Mouse (Mus musculus): ENCODE data around the gene Camk1d. TPM values are rescaled to one million over a fixed set of nuclear protein-coding genes. Genes with fewer than 3 reads are reported as not detected.

Gene Camk1d
- total and polyA plus RNA-seq, 3 experiments, result 2.6 to 10.8 (median 6.8) TPM

- ATAC-seq (ENCODE audit: extremely low read depth, insufficient number of reproducible peaks, low FRiP score, poor library complexity, severe bottlenecking), result no peak
- peaks cover 2% of the 10 kb centered on the region; the same call in 1 of the 2 replicates for H3K27me3 ChIP-seq (ENCODE audit: insufficient read depth, low read length)
- DNase-seq (ENCODE audit: low spot score), result no peak
- TF ChIP-seq CTCF (IDR thresholded peaks at IDR 0.05; ENCODE audit: low read depth, low read length) (no peak), GATA1 (IDR thresholded peaks at IDR 0.05; ENCODE audit: borderline replicate concordance, low read length) (no peak), TAL1 (conservative IDR thresholded peaks at IDR 0.05; ENCODE audit: low read depth, low read length) (no peak), GATA2 (IDR thresholded peaks at IDR 0.05; ENCODE audit: borderline replicate concordance, low read depth, low read length) (no peak), POLR2AphosphoS5 (IDR thresholded peaks at IDR 0.05; ENCODE audit: insufficient replicate concordance, low read depth, low read length) (no peak)
- H3K4me1 ChIP-seq (ENCODE audit: insufficient read depth, low read depth, low read length), result no peaks in the 10 kb centered on the region
- no peaks in the 10 kb centered on the region for H3K9me3 ChIP-seq (replicated peaks)
- H3K36me3 ChIP-seq (replicated peaks), result no peaks in the 10 kb centered on the region
- H3K4me3 ChIP-seq (ENCODE audit: low read depth, low read length), result no peak overlapping the region
Observed at GRCm38 (mm10) chr2:5702370-5702769, 11.9 kb downstream of the Camk1d start.

GRCm38 (mm10) chr2:5700931-5701330 lies 13.4 kb downstream of the Camk1d start:
- Histone ChIP-seq H3K9me3 (replicated peaks) (no peaks in the 10 kb centered on the region), H3K4me1 (ENCODE audit: insufficient read depth, low read depth, low read length) (no peaks in the 10 kb centered on the region), H3K27me3 (ENCODE audit: insufficient read depth, low read length) (peaks cover 2% of the 10 kb centered on the region; the same call in 1 of the 2 replicates), H3K36me3 (replicated peaks) (no peaks in the 10 kb centered on the region), H3K4me3 (ENCODE audit: low read depth, low read length) (no peak overlapping the region)
- ATAC-seq (ENCODE audit: extremely low read depth, insufficient number of reproducible peaks, low FRiP score, poor library complexity, severe bottlenecking), result peak; percentile 57
- TF ChIP-seq CTCF (IDR thresholded peaks at IDR 0.05; ENCODE audit: low read depth, low read length) (no peak), GATA2 (IDR thresholded peaks at IDR 0.05; ENCODE audit: borderline replicate concordance, low read depth, low read length) (no peak), GATA1 (IDR thresholded peaks at IDR 0.05; ENCODE audit: borderline replicate concordance, low read length) (no peak), POLR2AphosphoS5 (IDR thresholded peaks at IDR 0.05; ENCODE audit: insufficient replicate concordance, low read depth, low read length) (no peak), TAL1 (conservative IDR thresholded peaks at IDR 0.05; ENCODE audit: low read depth, low read length) (no peak)
- no peak for DNase-seq (ENCODE audit: low spot score)

- no peaks in the 10 kb centered on the region for H3K4me1 ChIP-seq (ENCODE audit: insufficient read depth, low read depth, low read length)
- no peak for ATAC-seq (ENCODE audit: extremely low read depth, insufficient number of reproducible peaks, low FRiP score, poor library complexity, severe bottlenecking)
- no peak overlapping the region for H3K4me3 ChIP-seq (ENCODE audit: low read depth, low read length)
- H3K36me3 ChIP-seq (replicated peaks), result no peaks in the 10 kb centered on the region
- peaks cover 2% of the 10 kb centered on the region; the same call in 1 of the 2 replicates for H3K27me3 ChIP-seq (ENCODE audit: insufficient read depth, low read length)
- TF ChIP-seq GATA1 (IDR thresholded peaks at IDR 0.05; ENCODE audit: borderline replicate concordance, low read length) (no peak), GATA2 (IDR thresholded peaks at IDR 0.05; ENCODE audit: borderline replicate concordance, low read depth, low read length) (no peak), CTCF (IDR thresholded peaks at IDR 0.05; ENCODE audit: low read depth, low read length) (no peak), POLR2AphosphoS5 (IDR thresholded peaks at IDR 0.05; ENCODE audit: insufficient replicate concordance, low read depth, low read length) (no peak), TAL1 (conservative IDR thresholded peaks at IDR 0.05; ENCODE audit: low read depth, low read length) (no peak)
- no peaks in the 10 kb centered on the region for H3K9me3 ChIP-seq (replicated peaks)
- DNase-seq (ENCODE audit: low spot score), result no peak
Observed at GRCm38 (mm10) chr2:5698451-5698850, 15.9 kb downstream of the Camk1d start.

- Histone ChIP-seq H3K9me3 (replicated peaks) (no peaks in the 10 kb centered on the region), H3K27me3 (ENCODE audit: insufficient read depth, low read length) (no peaks in the 10 kb centered on the region), H3K36me3 (replicated peaks) (no peaks in the 10 kb centered on the region), H3K4me3 (ENCODE audit: low read depth, low read length) (no peak overlapping the region), H3K4me1 (ENCODE audit: insufficient read depth, low read depth, low read length) (no peaks in the 10 kb centered on the region)
- ATAC-seq (ENCODE audit: extremely low read depth, insufficient number of reproducible peaks, low FRiP score, poor library complexity, severe bottlenecking) (no peak), DNase-seq (ENCODE audit: low spot score) (no peak)
- no peak for TF ChIP-seq CTCF (IDR thresholded peaks at IDR 0.05; ENCODE audit: low read depth, low read length)
- no peak for TF ChIP-seq POLR2AphosphoS5 (IDR thresholded peaks at IDR 0.05; ENCODE audit: insufficient replicate concordance, low read depth, low read length)
- no peak for TF ChIP-seq TAL1 (conservative IDR thresholded peaks at IDR 0.05; ENCODE audit: low read depth, low read length)
- no peak for TF ChIP-seq GATA2 (IDR thresholded peaks at IDR 0.05; ENCODE audit: borderline replicate concordance, low read depth, low read length)
- no peak for TF ChIP-seq GATA1 (IDR thresholded peaks at IDR 0.05; ENCODE audit: borderline replicate concordance, low read length)
Observed at GRCm38 (mm10) chr2:5694094-5694493, 20.2 kb downstream of the Camk1d start.

GRCm38 (mm10) chr2:5691729-5692128 lies 22.6 kb downstream of the Camk1d start:
- DNase-seq (ENCODE audit: low spot score) (no peak), ATAC-seq (ENCODE audit: extremely low read depth, insufficient number of reproducible peaks, low FRiP score, poor library complexity, severe bottlenecking) (no peak)
- H3K4me3 ChIP-seq (ENCODE audit: low read depth, low read length), result no peak overlapping the region
- TF ChIP-seq GATA2 (IDR thresholded peaks at IDR 0.05; ENCODE audit: borderline replicate concordance, low read depth, low read length) (no peak), TAL1 (conservative IDR thresholded peaks at IDR 0.05; ENCODE audit: low read depth, low read length) (no peak), CTCF (IDR thresholded peaks at IDR 0.05; ENCODE audit: low read depth, low read length) (no peak), GATA1 (IDR thresholded peaks at IDR 0.05; ENCODE audit: borderline replicate concordance, low read length) (no peak), POLR2AphosphoS5 (IDR thresholded peaks at IDR 0.05; ENCODE audit: insufficient replicate concordance, low read depth, low read length) (no peak)
- no peaks in the 10 kb centered on the region for H3K36me3 ChIP-seq (replicated peaks)
- H3K27me3 ChIP-seq (ENCODE audit: insufficient read depth, low read length), result no peaks in the 10 kb centered on the region
- no peaks in the 10 kb centered on the region for H3K4me1 ChIP-seq (ENCODE audit: insufficient read depth, low read depth, low read length)
- no peaks in the 10 kb centered on the region for H3K9me3 ChIP-seq (replicated peaks)

GRCm38 (mm10) chr2:5683366-5683765 lies 30.9 kb downstream of the Camk1d start:
- TF ChIP-seq TAL1 (conservative IDR thresholded peaks at IDR 0.05; ENCODE audit: low read depth, low read length) (no peak), POLR2AphosphoS5 (IDR thresholded peaks at IDR 0.05; ENCODE audit: insufficient replicate concordance, low read depth, low read length) (no peak), GATA2 (IDR thresholded peaks at IDR 0.05; ENCODE audit: borderline replicate concordance, low read depth, low read length) (no peak), GATA1 (IDR thresholded peaks at IDR 0.05; ENCODE audit: borderline replicate concordance, low read length) (no peak), CTCF (IDR thresholded peaks at IDR 0.05; ENCODE audit: low read depth, low read length) (no peak)
- ATAC-seq (ENCODE audit: extremely low read depth, insufficient number of reproducible peaks, low FRiP score, poor library complexity, severe bottlenecking) (no peak), DNase-seq (ENCODE audit: low spot score) (no peak)
- Histone ChIP-seq H3K4me3 (ENCODE audit: low read depth, low read length) (no peak overlapping the region), H3K9me3 (replicated peaks) (no peaks in the 10 kb centered on the region), H3K36me3 (replicated peaks) (no peaks in the 10 kb centered on the region), H3K27me3 (ENCODE audit: insufficient read depth, low read length) (no peaks in the 10 kb centered on the region), H3K4me1 (ENCODE audit: insufficient read depth, low read depth, low read length) (peaks cover 2% of the 10 kb centered on the region; the same call in 1 of the 2 replicates)
